Mouse (Mus musculus) heart, adult 18-20 months (tissue): ENCODE measurements around the gene Slc27a3. TPM values are rescaled to one million over a fixed set of nuclear protein-coding genes. Genes with fewer than 3 reads are reported as not detected.

Source experiments
- DNase-seq, 2 experiments: peaks; one replicate each; pipeline ENCODE4 v3.0.0; 2021 to 2022; ENCODE audit warnings: mixed read lengths in 1 of 2
- total RNA-seq, 2 experiments: library from RNA; stranded (reverse); gene quantifications; 2 replicates each; pipeline ENCODE4 v1.2.3; 2021

The Slc27a3 gene
- total RNA-seq, 2 experiments from 2014 or later: 0.50 to 0.62 TPM

- no peak for DNase-seq
Observed at GRCm38 (mm10) chr3:90340177-90340576, 49.6 kb downstream of the Slc27a3 start.

GRCm38 (mm10) chr3:90338190-90338589, 51.5 kb downstream of the Slc27a3 start:
- no peak for DNase-seq

- DNase-seq: no peak
Observed at GRCm38 (mm10) chr3:90335517-90335916, 54.2 kb downstream of the Slc27a3 start.

Other genes starting within 250 kb of the Slc27a3 start
- gene Rps27, start 176.3 kb downstream of the Slc27a3 start, total RNA-seq: 1,000 to 10,000 TPM; 1,057 to 1,251 TPM
- 1 to 10 TPM; 4.2 to 4.9 TPM for gene Rab13, start 176.2 kb downstream of the Slc27a3 start, total RNA-seq
- gene Jtb, start 158.3 kb downstream of the Slc27a3 start, total RNA-seq: 10 to 100 TPM; 51.7 to 54.8 TPM
- gene Creb3l4, start 146.4 kb downstream of the Slc27a3 start, total RNA-seq: under 1 TPM in 1 of 2 experiments, not detected in 1; 0.41 TPM
- gene Slc39a1, start 141.8 kb downstream of the Slc27a3 start, total RNA-seq: 10 to 100 TPM; 62.0 to 65.5 TPM
- 10 to 100 TPM; 13.4 to 18.0 TPM for gene Crtc2, start 135.8 kb downstream of the Slc27a3 start, total RNA-seq
- gene Dennd4b, start 124.8 kb downstream of the Slc27a3 start, total RNA-seq: 10 to 100 TPM; 33.6 to 37.5 TPM
- 10 to 100 TPM; 40.0 to 41.8 TPM for gene Gatad2b, start 96.8 kb downstream of the Slc27a3 start, total RNA-seq
- 10 to 100 TPM; 24.6 TPM for gene Ints3, start 43.7 kb upstream of the Slc27a3 start, total RNA-seq
- gene Npr1, start 75.9 kb upstream of the Slc27a3 start, total RNA-seq: 10 to 100 TPM; 16.2 to 16.8 TPM
- 10 to 100 TPM; 29.3 to 30.1 TPM for gene Ilf2, start 86.2 kb upstream of the Slc27a3 start, total RNA-seq
- gene Snapin, start 101.1 kb upstream of the Slc27a3 start, total RNA-seq: 10 to 100 TPM; 62.0 to 70.7 TPM
- gene Chtop, start 119.6 kb upstream of the Slc27a3 start, total RNA-seq: 10 to 100 TPM; 90.0 to 96.6 TPM
- gene S100a1, start 124.5 kb upstream of the Slc27a3 start, total RNA-seq: 1,000 to 10,000 TPM; 1,108 to 1,133 TPM
- 10 to 100 TPM; 29.6 to 31.2 TPM for gene S100a13, start 124.5 kb upstream of the Slc27a3 start, total RNA-seq
- gene S100a14, start 136.9 kb upstream of the Slc27a3 start, total RNA-seq: under 1 TPM; 0.49 to 0.60 TPM
- gene S100a16, start 147.3 kb upstream of the Slc27a3 start, total RNA-seq: 10 to 100 TPM; 62.9 to 71.8 TPM
- gene S100a3, start 170.6 kb upstream of the Slc27a3 start, total RNA-seq: not detected
- not detected for gene S100a2, start 200.3 kb upstream of the Slc27a3 start, total RNA-seq
- gene Gm42674, start 212.0 kb upstream of the Slc27a3 start, total RNA-seq: not detected
- 10 to 100 TPM; 12.5 to 14.1 TPM for gene S100a4, start 213.8 kb upstream of the Slc27a3 start, total RNA-seq
- not detected for gene S100a5, start 218.6 kb upstream of the Slc27a3 start, total RNA-seq
- gene S100a6, start 222.9 kb upstream of the Slc27a3 start, total RNA-seq: 10 to 100 TPM; 76.5 to 79.4 TPM